Mouse (Mus musculus) heart, postnatal 0 days (tissue): Measurements from ENCODE around the gene Csf3. TPM values are rescaled to one million over a fixed set of nuclear protein-coding genes. Genes with fewer than 3 reads are reported as not detected.

Source experiments
- ATAC-seq: fragments of 200-750 bp; cut with Nextera tagmentation; 2 replicates; pipeline ENCODE4 v1.8.0; 2017; ENCODE audit warnings: low read depth, moderate number of reproducible peaks, moderate library complexity; ENCODE audit not compliant: insufficient read depth
- DNase-seq: peaks from one replicate; pipeline ENCODE4 v3.0.0-alpha.2; 2016; ENCODE audit warnings: low spot score
- H3K27ac ChIP-seq: fragments of 300-500 bp; sonication (generic); 2 replicates; pipeline ENCODE4 v1.5.1; 2014; ENCODE audit warnings: low read depth, mild to moderate bottlenecking
- H3K27me3 ChIP-seq: fragments of 300-500 bp; sonication (generic); 2 replicates; pipeline ENCODE4 v1.6.1; 2014; ENCODE audit warnings: low read length, mixed read lengths; ENCODE audit not compliant: control insufficient read depth, insufficient read depth
- H3K36me3 ChIP-seq: fragments of 300-500 bp; sonication (generic); replicated peaks from 2 replicates; pipeline ENCODE4 v1.6.1; 2014; ENCODE audit warnings: low read length, mixed read lengths; ENCODE audit not compliant: control insufficient read depth, insufficient read depth
- H3K4me1 ChIP-seq: fragments of 300-500 bp; sonication (generic); 2 replicates; pipeline ENCODE4 v1.6.1; 2014; ENCODE audit warnings: antibody characterized with exemption; ENCODE audit not compliant: control insufficient read depth, insufficient read depth
- H3K4me2 ChIP-seq: fragments of 300-500 bp; sonication (generic); 2 replicates; pipeline ENCODE4 v1.6.1; 2014; ENCODE audit warnings: low read depth, mild to moderate bottlenecking, low read length, moderate library complexity
- H3K4me3 ChIP-seq: fragments of 300-500 bp; sonication (generic); 2 replicates; pipeline ENCODE4 v1.5.1; 2014; ENCODE audit warnings: low read depth, low read length
- H3K9ac ChIP-seq: fragments of 300-500 bp; sonication (generic); replicated peaks from 2 replicates; pipeline ENCODE4 v1.6.1; 2014; ENCODE audit warnings: low read depth, low read length, mixed read lengths
- H3K9me3 ChIP-seq: fragments of 300-500 bp; sonication (generic); replicated peaks from 2 replicates; pipeline ENCODE4 v1.6.1; 2016; ENCODE audit warnings: low read length; ENCODE audit not compliant: control insufficient read depth
- CTCF ChIP-seq: IDR thresholded peaks from 2 replicates; pipeline ENCODE4 v1.5.1; 2016; ENCODE audit warnings: antibody characterized with exemption, control low read depth, low read depth
- EP300 ChIP-seq: IDR thresholded peaks from 2 replicates; pipeline ENCODE4 v1.6.1; 2016; ENCODE audit warnings: antibody characterized with exemption, low read depth
- WGBS: fragments of 180-500 bp; shearing (Covaris S2); extraction: QIAGEN DNeasy Blood & Tissue Kit; methylation state at CpG from one replicate; pipeline ENCODE4 v1.1.7; 2014; 5-methylcytosine and 5-hydroxymethylcytosine counted together
- polyA plus RNA-seq: library from polyadenylated mRNA; unstranded; fragments of >200 nt; fragmentation: Nextera tagmentation; extraction: Ambion mirVana; gene quantifications from 2 replicates; pipeline ENCODE4 v1.2.1, GENCODE M21; 2015
- total RNA-seq: library from RNA; depleted of rRNA; stranded (reverse); fragments of >200 nt; gene quantifications from 2 replicates; pipeline ENCODE4 v1.2.3, GENCODE M21; 2014; ENCODE audit warnings: low replicate concordance

Gene Csf3
- total and polyA plus RNA-seq, 2 experiments from 2014 or later, result 0.23 TPM; not detected in 1

GRCm38 (mm10) chr11:98681186-98681585 lies 19.9 kb upstream of the Csf3 start:
- no peak overlapping the region for H3K9ac ChIP-seq
- TF ChIP-seq EP300 (no peak), CTCF (no peak)
- no peak overlapping the region for H3K4me2 ChIP-seq
- no peak overlapping the region for H3K4me3 ChIP-seq
- H3K36me3 ChIP-seq, result peaks cover 12% of the 10 kb centered on the region
- H3K27me3 ChIP-seq, result no peaks in the 10 kb centered on the region
- DNase-seq, result no peak
- H3K27ac ChIP-seq, result no peak overlapping the region
- no peaks in the 10 kb centered on the region for H3K9me3 ChIP-seq
- 72% methylated on average over 4 of the region's 4 CpGs for WGBS
- ATAC-seq, result no peak
- H3K4me1 ChIP-seq, result peaks cover 10% of the 10 kb centered on the region

- Histone ChIP-seq H3K4me2 (peak within 1 kb of the TSS; percentile 80), H3K27ac (peak within 1 kb of the TSS; percentile 75), H3K27me3 (no peaks in the 10 kb centered on the region), H3K9me3 (no peaks in the 10 kb centered on the region), H3K9ac (peak within 1 kb of the TSS; percentile 88), H3K4me3 (peak within 1 kb of the TSS; percentile 71), H3K36me3 (peaks cover 20% of the 10 kb centered on the region), H3K4me1 (peaks cover 10% of the 10 kb centered on the region)
- peak; percentile 92 for ATAC-seq
- peak; percentile 82 for TF ChIP-seq EP300
- peak; percentile 27; the same call in 1 of the 2 replicates for TF ChIP-seq CTCF
- WGBS, result 3% methylated on average over 45 of the region's 45 CpGs
- peak; percentile 98 for DNase-seq
These were observed 19.0 kb upstream of the Csf3 start, which contains the start of gene Psmd3 for GRCm38 (mm10) chr11:98681786-98682745. TSS of gene Psmd3 (plus strand) at chr11:98682554.

GRCm38 (mm10) chr11:98682811-98683210 lies 18.3 kb upstream of the Csf3 start:
- Histone ChIP-seq H3K36me3 (peaks cover 28% of the 10 kb centered on the region), H3K9me3 (no peaks in the 10 kb centered on the region), H3K27ac (peak overlapping the region; percentile 75), H3K4me1 (peaks cover 10% of the 10 kb centered on the region), H3K27me3 (no peaks in the 10 kb centered on the region), H3K4me3 (peak overlapping the region; percentile 71), H3K9ac (peak overlapping the region; percentile 88), H3K4me2 (peak overlapping the region; percentile 80)
- DNase-seq (no peak), ATAC-seq (peak; percentile 14; the same call in 1 of the 2 replicates)
- under 1% methylated on average over 23 of the region's 23 CpGs for WGBS
- TF ChIP-seq CTCF, result no peak
- no peak for TF ChIP-seq EP300

- peaks cover 52% of the 10 kb centered on the region for H3K36me3 ChIP-seq
- WGBS, result 80% methylated on average over 9 of the region's 9 CpGs
These were observed 15.4 kb upstream of the Csf3 start for GRCm38 (mm10) chr11:98685642-98686041.

GRCm38 (mm10) chr11:98686976-98687375 lies 14.1 kb upstream of the Csf3 start:
- H3K36me3 ChIP-seq, result peaks cover 65% of the 10 kb centered on the region
- H3K4me3 ChIP-seq, result no peak overlapping the region
- H3K9me3 ChIP-seq, result no peaks in the 10 kb centered on the region
- H3K27ac ChIP-seq, result no peak overlapping the region
- TF ChIP-seq EP300 (no peak), CTCF (no peak)
- no peak for DNase-seq
- no peak for ATAC-seq
- no peak overlapping the region for H3K4me2 ChIP-seq
- peaks cover 10% of the 10 kb centered on the region for H3K4me1 ChIP-seq
- H3K27me3 ChIP-seq, result no peaks in the 10 kb centered on the region
- WGBS, result 87% methylated on average over 4 of the region's 4 CpGs
- H3K9ac ChIP-seq, result no peak overlapping the region

More at GRCm38 (mm10) chr11:98685642-98686041, 15.4 kb upstream of the Csf3 start:
- Histone ChIP-seq H3K4me2 (no peak overlapping the region), H3K27ac (no peak overlapping the region), H3K27me3 (no peaks in the 10 kb centered on the region), H3K4me1 (peaks cover 10% of the 10 kb centered on the region), H3K9me3 (no peaks in the 10 kb centered on the region), H3K9ac (no peak overlapping the region), H3K4me3 (no peak overlapping the region)
- ATAC-seq, result no peak
- no peak for DNase-seq
- TF ChIP-seq CTCF (no peak), EP300 (no peak)
